Comparison of ENCODE assay signal across 25 mouse cellular contexts in the genomic region with DNA sequence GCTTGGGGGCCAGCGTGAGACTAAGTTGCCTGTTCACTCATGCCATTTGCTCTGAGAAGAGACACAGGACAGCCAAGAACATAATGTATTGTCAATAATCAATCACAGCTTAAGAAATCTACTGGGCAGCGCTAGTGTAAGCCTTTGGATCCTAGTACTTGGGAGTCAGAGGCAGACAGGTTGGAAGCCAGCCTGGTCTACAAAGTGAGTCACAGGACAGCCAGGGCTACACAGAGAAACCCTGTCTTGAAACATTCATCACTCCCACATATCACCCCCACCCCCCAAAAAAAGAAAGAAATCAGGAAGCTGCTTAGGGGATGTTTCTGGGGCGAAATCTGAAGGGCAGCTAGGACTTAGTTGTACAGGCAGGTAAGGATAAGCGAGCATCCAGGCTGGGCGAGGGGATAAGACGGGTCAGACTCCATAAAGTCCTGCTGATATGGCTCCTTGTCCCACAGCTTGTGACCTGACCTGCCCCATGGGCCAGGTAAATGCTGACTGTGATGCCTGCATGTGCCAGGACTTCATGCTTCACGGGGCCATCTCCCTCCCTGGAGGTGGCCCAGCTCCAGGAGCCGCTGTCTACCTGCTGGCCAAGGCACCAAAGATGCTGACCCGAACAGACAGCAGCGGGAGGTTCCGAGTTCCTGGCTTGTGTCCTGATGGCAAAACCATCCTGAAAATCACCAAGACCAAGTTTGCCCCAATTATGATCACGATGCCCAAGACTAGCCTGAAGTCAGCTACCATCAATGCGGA. TPM values are rescaled to one million over a fixed set of nuclear protein-coding genes. Genes with fewer than 3 reads are reported as not detected.
DNase-seq lines count a peak whose midpoint lies in the region; ATAC-seq lines count a peak whose summit lies in the region.
"Had no signal": no experiment of that assay in that cellular context is flagged by ENCODE, and none has a peak within 500 bp of the region (broad histone marks: within the 10 kb centered on the region; RNA-seq: fewer than 3 reads in every experiment).

No protein-coding gene starts in this region.

- H3K9ac ChIP-seq in kidney, embryonic 16.5 days (replicated peaks; ENCODE audit: low read length) = no peak overlapping the region
- H3K9ac ChIP-seq: forebrain, embryonic 13.5 days; liver, embryonic 12.5 days; liver, postnatal 0 days; midbrain, embryonic 12.5 days; neural tube, embryonic 12.5 days had no signal

- no peak for ATAC-seq in kidney, embryonic 16.5 days (ENCODE audit: low FRiP score, low TSS enrichment)
- ATAC-seq: forebrain, embryonic 13.5 days; hindbrain, embryonic 16.5 days; liver, embryonic 12.5 days; liver, postnatal 0 days; lung, postnatal 0 days had no signal

- H3K4me2 ChIP-seq in kidney, embryonic 16.5 days (replicated peaks; ENCODE audit: low read depth, low read length) = no peak overlapping the region
- H3K4me2 ChIP-seq: forebrain, embryonic 13.5 days; liver, embryonic 12.5 days; midbrain, embryonic 12.5 days; neural tube, embryonic 12.5 days had no signal

- H3K36me3 ChIP-seq in kidney, embryonic 16.5 days (ENCODE audit: insufficient read depth, low read length) = no peaks in the 10 kb centered on the region
- H3K36me3 ChIP-seq: liver, embryonic 12.5 days; midbrain, embryonic 12.5 days; neural tube, embryonic 12.5 days had no signal

- DNase-seq in heart, adult 11 months = peak; percentile 72
- no peak for DNase-seq in heart, postnatal 4 days
- peak; percentile 79 for DNase-seq in kidney, adult 9 months
- peak; percentile 41 for DNase-seq in kidney, postnatal 14 days
- DNase-seq in adrenal gland, adult 18-20 months (ENCODE audit: low spot score in 2 of 2) = no peak
- DNase-seq: adrenal gland, postnatal 10 days; cerebellum, postnatal 10 days; gastrocnemius, postnatal 10 days; heart, postnatal 14 days; layer of hippocampus, postnatal 36 days; left cerebral cortex, postnatal 4 days; liver, postnatal 0 days; lung, postnatal 4 days; right cerebral cortex, adult 18-20 months had no signal

- H3K27ac ChIP-seq in kidney, embryonic 16.5 days (ENCODE audit: low read length) = no peak overlapping the region
- H3K27ac ChIP-seq: forebrain, embryonic 13.5 days; liver, embryonic 12.5 days; midbrain, embryonic 12.5 days; neural tube, embryonic 12.5 days had no signal

- H3K9me3 ChIP-seq in kidney, embryonic 16.5 days (ENCODE audit: low read length) = no peaks in the 10 kb centered on the region
- H3K9me3 ChIP-seq: forebrain, embryonic 13.5 days; liver, embryonic 12.5 days; midbrain, embryonic 12.5 days; neural tube, embryonic 12.5 days had no signal

- H3K27me3 ChIP-seq in kidney, embryonic 16.5 days (ENCODE audit: insufficient read depth, low read length) = no peaks in the 10 kb centered on the region
- H3K27me3 ChIP-seq: forebrain, embryonic 13.5 days; midbrain, embryonic 12.5 days; neural tube, embryonic 12.5 days had no signal

- peaks cover 3% of the 10 kb centered on the region; the same call in 1 of the 2 replicates for H3K4me1 ChIP-seq in kidney, embryonic 16.5 days (ENCODE audit: insufficient read depth, low read length)
- H3K4me1 ChIP-seq: liver, embryonic 12.5 days had no signal

- WGBS in kidney, embryonic 16.5 days = 87% methylated on average over 13 of the region's 13 CpGs

- H3K4me3 ChIP-seq in kidney, embryonic 16.5 days (ENCODE audit: low read length) = no peak overlapping the region
- H3K4me3 ChIP-seq: forebrain, embryonic 13.5 days; liver, embryonic 12.5 days; megakaryocyte, embryonic 14.5 days; midbrain, embryonic 12.5 days; myocyte; neural tube, embryonic 12.5 days had no signal

RNA-seq across cellular contexts. Expression of a gene that starts 8.2 kb away (rescaled TPM):
- total RNA-seq in heart, postnatal 4 days (2021) = 1 to 10 TPM; 1.4 to 1.5 TPM
- 0.76 and 0.82 TPM in 2 replicates for polyA plus RNA-seq in kidney, embryonic 16.5 days (2015; fragmentation: Nextera tagmentation; extraction: Ambion mirVana)
- total RNA-seq in adrenal gland, adult 18-20 months (2021) = 1 to 10 TPM; 3.1 to 5.9 TPM
- total RNA-seq: CH12.LX; layer of hippocampus, postnatal 36 days; left cerebral cortex, postnatal 4 days had no signal
- polyA plus RNA-seq: heart, embryonic 14.5 days had no signal

RNA-seq across cellular contexts. Expression of a gene that starts 20.8 kb away (rescaled TPM):
- total RNA-seq in heart, postnatal 4 days (2021) = 10 to 100 TPM; 50.7 to 53.1 TPM
- polyA plus RNA-seq in kidney, embryonic 16.5 days (2015; fragmentation: Nextera tagmentation; extraction: Ambion mirVana) = 54.5 and 56.7 TPM in 2 replicates
- total RNA-seq in adrenal gland, adult 18-20 months (2021) = 10 to 100 TPM; 66.7 to 75.1 TPM

Comparison
In these comparisons a context has a peak if more than half of its experiments do, and no peak if none do; other contexts are left out.
1. DNase-seq: peak in heart, adult 11 months (single experiment), kidney, adult 9 months (single experiment) and kidney, postnatal 14 days (single experiment); none in heart, postnatal 4 days (single experiment) and adrenal gland, adult 18-20 months (0 of 2).